Mouse (Mus musculus): ENCODE measurements at regions not wholly inside any gene's neighbourhood (a gene's known extent, or its start where the extent isn't known, plus 50 kb on each side); places are given as distances from the start of the nearest gene placed in this dataset.

DNA sequence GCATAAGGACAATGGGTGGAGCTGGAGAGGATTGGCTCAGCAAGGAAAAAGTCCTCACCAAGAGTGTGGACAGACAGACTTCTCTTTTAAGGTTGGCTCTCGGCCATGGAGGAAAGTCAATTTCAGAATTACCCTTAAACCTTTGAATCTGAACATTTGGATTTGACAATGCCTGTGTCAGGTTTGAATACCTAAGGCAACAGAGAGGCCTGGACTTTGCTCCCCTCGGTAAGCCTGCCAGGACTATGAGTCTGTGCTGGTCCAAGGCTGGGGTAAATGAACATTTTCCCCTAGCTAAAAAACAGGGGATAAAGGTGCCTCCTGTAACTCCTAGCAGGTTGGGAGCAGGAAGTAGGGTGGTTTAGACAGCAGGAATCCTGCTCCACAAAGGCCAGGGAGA, 68.8 kb upstream of the Slc6a6 start:
- TF ChIP-seq CTCF (IDR thresholded peaks at IDR 0.05) (no peak), EP300 (IDR thresholded peaks at IDR 0.05) (no peak)
